Mouse (Mus musculus) forebrain, embryonic 16.5 days (tissue): ENCODE measurements around the gene Nudt8. TPM values are rescaled to one million over a fixed set of nuclear protein-coding genes. Genes with fewer than 3 reads are reported as not detected.

Experiments used
- ATAC-seq: fragments of 200-750 bp; cut with Nextera tagmentation; 2 replicates; pipeline ENCODE4 v1.8.0; 2017; ENCODE audit warnings: mild to moderate bottlenecking, moderate library complexity
- H3K27ac ChIP-seq: fragments of 300-500 bp; sonication (generic); 2 replicates; pipeline ENCODE4 v1.5.1; 2014; ENCODE audit warnings: low read length, control low read depth
- H3K27me3 ChIP-seq: fragments of 300-500 bp; sonication (generic); replicated peaks from 2 replicates; pipeline ENCODE4 v1.6.1; 2014; ENCODE audit warnings: low read length; ENCODE audit not compliant: control insufficient read depth, insufficient read depth
- H3K36me3 ChIP-seq: fragments of 300-500 bp; sonication (generic); 2 replicates; pipeline ENCODE4 v1.6.1; 2014; ENCODE audit not compliant: control insufficient read depth, insufficient read depth
- H3K4me1 ChIP-seq: fragments of 300-500 bp; sonication (generic); replicated peaks from 2 replicates; pipeline ENCODE4 v1.6.1; 2014; ENCODE audit warnings: low read length; ENCODE audit not compliant: control insufficient read depth, insufficient read depth
- H3K4me2 ChIP-seq: fragments of 300-500 bp; sonication (generic); 2 replicates; pipeline ENCODE4 v1.6.1; 2014; ENCODE audit warnings: mild to moderate bottlenecking, low read length, control low read depth
- H3K4me3 ChIP-seq: fragments of 300-500 bp; sonication (generic); replicated peaks from 2 replicates; pipeline ENCODE4 v1.5.1; 2014; ENCODE audit warnings: mild to moderate bottlenecking, low read length, control low read depth
- H3K9ac ChIP-seq: fragments of 300-500 bp; sonication (generic); replicated peaks from 2 replicates; pipeline ENCODE4 v1.6.1; 2014; ENCODE audit warnings: low read depth, low read length, control low read depth
- H3K9me3 ChIP-seq: fragments of 300-500 bp; sonication (generic); 2 replicates; pipeline ENCODE4 v1.6.1; 2016; ENCODE audit warnings: low read length; ENCODE audit not compliant: control insufficient read depth
- WGBS: fragments of 180-500 bp; shearing (Covaris S2); extraction: QIAGEN DNeasy Blood & Tissue Kit; methylation state at CpG from one replicate; pipeline ENCODE4 v1.1.7; 2014; 5-methylcytosine and 5-hydroxymethylcytosine counted together
- polyA plus RNA-seq: library from polyadenylated mRNA; unstranded; fragments of >200 nt; fragmentation: Nextera tagmentation; extraction: Ambion mirVana; gene quantifications from 2 replicates; pipeline ENCODE4 v1.2.1, GENCODE M21; 2015

Gene Nudt8
- polyA plus RNA-seq, 1 experiment from 2014 or later = 42.1 TPM

- Histone ChIP-seq H3K4me1 (peaks cover 13% of the 10 kb centered on the region), H3K4me3 (no peak overlapping the region), H3K27ac (no peak overlapping the region), H3K36me3 (peaks cover 7% of the 10 kb centered on the region), H3K27me3 (no peaks in the 10 kb centered on the region), H3K4me2 (no peak overlapping the region), H3K9ac (no peak overlapping the region), H3K9me3 (no peaks in the 10 kb centered on the region)
- WGBS = 83% methylated on average over 12 of the region's 12 CpGs
- no peak for ATAC-seq
Observed at GRCm38 (mm10) chr19:4003641-4004040, 3.3 kb downstream of the Nudt8 start.

GRCm38 (mm10) chr19:4004331-4004730 lies 4.0 kb downstream of the Nudt8 start:
- H3K27ac ChIP-seq = no peak overlapping the region
- H3K4me1 ChIP-seq = peaks cover 13% of the 10 kb centered on the region
- WGBS = 86% methylated on average over 15 of the region's 15 CpGs
- H3K27me3 ChIP-seq = no peaks in the 10 kb centered on the region
- no peak overlapping the region for H3K4me2 ChIP-seq
- no peak overlapping the region for H3K9ac ChIP-seq
- no peaks in the 10 kb centered on the region for H3K9me3 ChIP-seq
- no peak overlapping the region for H3K4me3 ChIP-seq
- no peak for ATAC-seq
- H3K36me3 ChIP-seq = peaks cover 7% of the 10 kb centered on the region

- H3K9me3 ChIP-seq = no peaks in the 10 kb centered on the region
Observed at GRCm38 (mm10) chr19:4005091-4005490, 4.7 kb downstream of the Nudt8 start.

GRCm38 (mm10) chr19:4005971-4006370 lies 5.6 kb downstream of the Nudt8 start:
- Histone ChIP-seq H3K4me2 (no peak overlapping the region), H3K27ac (no peak overlapping the region), H3K9me3 (no peaks in the 10 kb centered on the region), H3K4me3 (no peak overlapping the region), H3K36me3 (peaks cover 7% of the 10 kb centered on the region), H3K27me3 (no peaks in the 10 kb centered on the region), H3K9ac (no peak overlapping the region), H3K4me1 (peaks cover 9% of the 10 kb centered on the region)
- ATAC-seq = no peak
- 93% methylated on average over 8 of the region's 8 CpGs for WGBS

More at GRCm38 (mm10) chr19:4005091-4005490, 4.7 kb downstream of the Nudt8 start:
- H3K4me1 ChIP-seq = peaks cover 8% of the 10 kb centered on the region
- H3K4me3 ChIP-seq = no peak overlapping the region
- no peak overlapping the region for H3K27ac ChIP-seq
- WGBS = 82% methylated on average over 9 of the region's 9 CpGs
- H3K36me3 ChIP-seq = peaks cover 7% of the 10 kb centered on the region
- ATAC-seq = no peak
- H3K4me2 ChIP-seq = no peak overlapping the region
- no peaks in the 10 kb centered on the region for H3K27me3 ChIP-seq
- no peak overlapping the region for H3K9ac ChIP-seq

- Histone ChIP-seq H3K4me2 (no peak overlapping the region), H3K4me1 (peaks cover 13% of the 10 kb centered on the region), H3K4me3 (no peak overlapping the region), H3K36me3 (peaks cover 9% of the 10 kb centered on the region), H3K27ac (no peak overlapping the region), H3K9ac (no peak overlapping the region), H3K9me3 (no peaks in the 10 kb centered on the region), H3K27me3 (no peaks in the 10 kb centered on the region)
- WGBS = 94% methylated on average over 5 of the region's 5 CpGs
- no peak for ATAC-seq
Observed at GRCm38 (mm10) chr19:4011086-4011485, 10.7 kb downstream of the Nudt8 start.

GRCm38 (mm10) chr19:4012432-4013022 lies 12.1 kb downstream of the Nudt8 start, which contains the start of gene Ndufv1:
Gene Ndufv1, minus strand, starts transcription at chr19:4012806.
- WGBS = under 1% methylated on average over 45 of the region's 45 CpGs
- peak; percentile 100 for ATAC-seq
- H3K9ac ChIP-seq = peak within 1 kb of the TSS; percentile 73

GRCm38 (mm10) chr19:4013066-4013465 lies 12.7 kb downstream of the Nudt8 start:
- ATAC-seq = no peak
- 0 out of 2 replicates have a peak overlapping the region, but pooled peaks have one; percentile 15 for H3K9ac ChIP-seq

More at GRCm38 (mm10) chr19:4012432-4013022, 12.1 kb downstream of the Nudt8 start, which contains the start of gene Ndufv1:
- peaks cover 13% of the 10 kb centered on the region for H3K4me1 ChIP-seq
- H3K4me3 ChIP-seq = peak within 1 kb of the TSS; percentile 85
- peaks cover 5% of the 10 kb centered on the region; the same call in 1 of the 2 replicates for H3K36me3 ChIP-seq
- H3K27ac ChIP-seq = peak within 1 kb of the TSS; percentile 45
- H3K4me2 ChIP-seq = peak within 1 kb of the TSS; percentile 78
- H3K27me3 ChIP-seq = no peaks in the 10 kb centered on the region
- no peaks in the 10 kb centered on the region for H3K9me3 ChIP-seq

GRCm38 (mm10) chr19:4014802-4015201 lies 14.4 kb downstream of the Nudt8 start:
- Histone ChIP-seq H3K9ac (no peak overlapping the region), H3K27me3 (no peaks in the 10 kb centered on the region), H3K36me3 (0 out of 2 replicates have a peak, but pooled peaks cover 2% of the 10 kb centered on the region), H3K4me1 (peaks cover 18% of the 10 kb centered on the region), H3K27ac (no peak overlapping the region), H3K4me3 (no peak overlapping the region), H3K9me3 (no peaks in the 10 kb centered on the region), H3K4me2 (no peak overlapping the region)
- ATAC-seq = no peak

More at GRCm38 (mm10) chr19:4013066-4013465, 12.7 kb downstream of the Nudt8 start:
- Histone ChIP-seq H3K27ac (no peak overlapping the region), H3K9me3 (no peaks in the 10 kb centered on the region), H3K27me3 (no peaks in the 10 kb centered on the region), H3K4me2 (peak overlapping the region; percentile 48), H3K4me3 (peak overlapping the region; percentile 85), H3K36me3 (peaks cover 5% of the 10 kb centered on the region; the same call in 1 of the 2 replicates), H3K4me1 (peaks cover 13% of the 10 kb centered on the region)
- 24% methylated on average over 9 of the region's 9 CpGs for WGBS

GRCm38 (mm10) chr19:4015635-4016034 lies 15.3 kb downstream of the Nudt8 start:
- 61% methylated on average over 5 of the region's 5 CpGs for WGBS
- Histone ChIP-seq H3K4me2 (no peak overlapping the region), H3K36me3 (0 out of 2 replicates have a peak, but pooled peaks cover 2% of the 10 kb centered on the region), H3K4me3 (no peak overlapping the region), H3K9ac (no peak overlapping the region), H3K9me3 (no peaks in the 10 kb centered on the region), H3K4me1 (peaks cover 18% of the 10 kb centered on the region), H3K27ac (no peak overlapping the region), H3K27me3 (no peaks in the 10 kb centered on the region)
- ATAC-seq = no peak
